Mouse (Mus musculus): Measurements from ENCODE around the gene Gm7075.
"Not testable (repeated sequence)": the region's sequence is repeated elsewhere in the genome, so short reads cannot be mapped to it uniquely, and the experiment has no call there.

The Gm7075 gene

GRCm38 (mm10) chr10:63422736-63422992 lies 1.1 kb upstream of the Gm7075 start:
- DNase-seq (ENCODE audit: extremely low spot score): no peak

DNA sequence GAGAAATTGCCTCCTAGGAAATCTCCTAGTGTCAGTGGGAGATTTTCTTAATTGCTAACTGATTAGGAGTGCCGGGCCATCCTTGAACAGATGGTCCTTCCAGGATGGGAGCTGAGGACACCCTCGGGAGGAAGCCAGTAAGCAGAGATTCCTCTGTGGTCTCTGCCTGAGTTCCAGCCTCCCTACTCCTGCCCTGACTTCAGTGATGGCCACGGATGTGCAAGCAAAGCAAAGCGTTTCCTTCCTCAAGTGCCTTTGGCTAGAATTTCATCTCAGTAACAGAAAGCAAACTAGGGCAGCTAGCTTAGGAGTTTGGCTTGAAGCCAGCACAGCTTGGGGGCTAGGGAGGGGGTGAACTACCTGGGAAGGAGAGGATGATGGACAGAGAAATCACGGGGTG lies 4.5 kb downstream of the Gm7075 start:
- no peak for DNase-seq (ENCODE audit: extremely low spot score)

- no peak for DNase-seq (ENCODE audit: extremely low spot score)
These were observed 5.7 kb downstream of the Gm7075 start for GRCm38 (mm10) chr10:63415850-63416249.

DNA sequence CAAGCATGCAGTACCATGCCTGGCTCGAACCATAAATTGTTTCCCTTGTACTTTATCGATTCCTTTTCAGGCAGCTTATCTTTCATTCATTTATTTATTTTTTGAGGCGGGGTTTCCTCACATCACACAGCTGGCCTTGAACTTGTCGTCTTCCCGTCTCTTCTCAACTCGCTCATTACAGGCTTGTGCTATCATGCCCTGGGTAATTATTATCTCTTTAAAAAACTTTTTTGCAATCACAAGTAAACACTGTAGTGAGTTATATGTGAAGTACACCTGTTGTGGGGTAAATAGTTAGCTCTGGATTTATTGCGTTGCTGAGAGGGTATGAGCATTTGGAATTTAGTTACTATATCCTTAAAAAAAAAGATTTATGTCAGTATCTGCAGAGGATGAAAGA lies 6.3 kb downstream of the Gm7075 start:
- no peak for DNase-seq (ENCODE audit: extremely low spot score)

DNA sequence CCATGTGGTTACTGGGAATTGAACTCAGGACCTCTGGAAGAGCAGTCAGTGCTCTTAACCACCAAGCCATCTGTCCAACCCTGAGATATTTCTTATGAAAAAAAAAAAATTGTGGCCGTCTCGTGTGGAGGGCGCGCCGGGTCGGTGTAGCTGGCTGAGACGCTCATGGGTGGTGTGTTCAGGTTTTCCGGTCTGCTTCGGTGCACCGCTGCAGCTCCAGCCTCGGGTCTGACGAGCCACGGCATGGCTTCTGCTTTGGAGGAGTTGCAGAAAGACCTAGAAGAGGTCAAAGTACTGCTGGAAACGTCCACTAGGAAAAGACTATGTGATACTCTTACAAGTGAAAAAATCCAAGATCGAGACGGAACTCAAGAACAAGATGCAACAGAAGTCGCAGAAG lies 8.8 kb downstream of the Gm7075 start:
- DNase-seq (ENCODE audit: extremely low spot score): no peak

DNA sequence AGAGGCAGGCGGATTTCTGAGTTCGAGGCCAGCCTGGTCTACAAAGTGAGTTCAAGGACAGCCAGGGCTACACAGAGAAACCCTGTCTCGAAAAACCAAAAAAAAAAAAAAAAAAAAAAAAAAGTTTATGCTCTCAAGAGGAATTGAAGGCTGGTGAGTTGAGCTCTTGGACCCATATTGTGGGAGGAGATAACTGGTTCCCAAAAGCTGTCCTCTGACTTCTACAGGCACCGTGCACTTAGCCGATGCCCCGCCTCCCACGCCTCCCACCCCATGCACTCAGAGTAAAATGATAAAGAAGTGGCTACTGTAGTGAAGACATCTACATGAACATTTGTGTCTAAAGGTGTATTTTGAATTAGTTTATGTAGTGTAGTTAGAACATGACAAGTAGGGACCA lies 9.9 kb downstream of the Gm7075 start:
- DNase-seq (ENCODE audit: extremely low spot score): not testable (repeated sequence)

DNA sequence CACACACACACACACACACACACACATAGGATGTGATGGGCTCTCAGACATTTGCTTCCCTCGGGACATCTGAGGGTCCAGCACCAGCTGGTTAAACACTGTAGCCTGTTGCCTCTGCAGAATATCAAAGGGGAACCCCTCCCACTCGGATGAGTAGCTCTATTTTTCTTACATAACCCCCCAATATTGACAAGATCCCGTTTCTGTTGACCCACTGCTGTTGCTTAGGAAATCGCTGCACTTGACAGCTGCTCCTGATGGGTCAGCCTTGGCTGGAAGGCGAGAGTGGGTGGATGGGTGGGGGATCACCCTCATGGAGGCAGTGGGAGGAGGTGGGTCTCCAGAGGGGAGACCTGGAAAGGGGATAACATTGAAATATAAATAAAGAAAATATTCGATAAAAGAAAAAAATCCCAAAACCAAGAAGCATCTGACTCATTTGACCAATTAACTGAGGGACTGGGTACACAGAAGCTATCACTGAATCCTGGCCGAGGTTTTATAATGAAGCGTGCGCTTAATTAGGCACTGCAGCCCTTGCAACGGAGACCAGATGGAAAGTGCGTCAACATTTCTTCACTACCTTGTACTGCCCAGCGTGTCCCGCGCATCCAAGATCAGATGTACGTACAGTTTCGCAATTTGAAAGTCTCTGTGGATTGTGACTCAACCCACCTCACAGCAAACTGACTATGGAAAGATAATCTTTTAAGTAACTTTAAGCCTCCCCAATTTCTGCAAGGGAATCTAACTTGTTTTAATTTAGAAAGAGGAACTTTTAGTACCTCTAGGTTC lies 11.2 kb downstream of the Gm7075 start:
- DNase-seq (ENCODE audit: extremely low spot score): no peak

DNA sequence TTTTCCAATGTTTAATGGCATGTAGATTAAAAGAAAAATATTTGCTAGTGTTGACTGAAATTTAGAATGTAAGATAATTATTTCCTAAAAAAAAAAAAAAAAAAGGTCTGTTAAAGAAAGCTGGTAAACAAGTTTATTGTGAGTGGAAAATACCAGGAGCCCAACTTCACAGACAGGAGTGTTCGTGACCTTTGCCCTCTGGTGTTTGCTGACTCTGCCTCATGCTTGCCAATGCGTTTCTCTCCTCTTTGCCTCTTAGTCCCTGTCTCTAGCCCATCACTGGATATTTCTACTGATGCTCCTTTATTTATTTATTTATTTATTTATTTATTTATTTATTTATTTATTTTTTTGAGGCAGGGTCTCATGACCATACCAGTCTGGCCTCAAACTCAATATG lies 18.0 kb downstream of the Gm7075 start:
- DNase-seq (ENCODE audit: extremely low spot score): no peak

DNA sequence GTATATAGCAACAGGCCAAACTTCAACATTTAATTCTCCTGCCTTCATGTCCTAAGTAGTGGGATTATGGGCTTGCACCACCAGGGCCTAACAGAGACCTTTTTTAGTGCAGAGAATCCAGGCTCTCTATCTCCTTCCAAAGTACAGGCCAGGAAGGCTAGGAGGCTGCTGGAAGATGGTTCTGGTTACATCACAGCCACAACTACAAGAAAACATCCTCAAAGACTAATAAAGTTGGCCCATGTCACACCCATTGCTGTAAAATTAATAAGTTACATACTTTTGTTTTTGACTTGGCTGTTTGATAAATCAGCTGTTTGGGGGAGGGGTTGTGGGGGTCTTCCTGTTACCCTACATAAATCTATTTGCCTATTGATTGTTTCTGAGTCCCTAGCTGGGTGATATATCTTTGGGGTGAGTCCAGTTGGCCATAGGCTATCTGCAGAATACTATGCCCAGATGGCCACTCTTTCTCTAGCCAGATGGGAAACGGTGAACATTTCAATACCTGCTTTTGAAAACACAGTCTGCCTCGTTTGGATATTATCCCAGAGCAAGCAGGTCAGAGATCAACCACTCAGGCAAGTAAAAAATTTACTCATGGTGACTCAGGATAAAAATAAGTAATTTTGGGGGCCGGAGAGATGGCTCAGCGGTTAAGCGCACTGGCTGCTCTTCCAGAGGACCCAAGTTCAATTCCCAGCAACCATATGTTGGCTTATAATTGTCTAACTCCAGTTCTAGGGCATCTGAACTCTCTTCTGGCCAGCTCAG lies 18.7 kb downstream of the Gm7075 start:
- no peak for DNase-seq (ENCODE audit: extremely low spot score)

GRCm38 (mm10) chr10:63396963-63397362 lies 24.6 kb downstream of the Gm7075 start:
- DNase-seq (ENCODE audit: extremely low spot score): no peak

DNA sequence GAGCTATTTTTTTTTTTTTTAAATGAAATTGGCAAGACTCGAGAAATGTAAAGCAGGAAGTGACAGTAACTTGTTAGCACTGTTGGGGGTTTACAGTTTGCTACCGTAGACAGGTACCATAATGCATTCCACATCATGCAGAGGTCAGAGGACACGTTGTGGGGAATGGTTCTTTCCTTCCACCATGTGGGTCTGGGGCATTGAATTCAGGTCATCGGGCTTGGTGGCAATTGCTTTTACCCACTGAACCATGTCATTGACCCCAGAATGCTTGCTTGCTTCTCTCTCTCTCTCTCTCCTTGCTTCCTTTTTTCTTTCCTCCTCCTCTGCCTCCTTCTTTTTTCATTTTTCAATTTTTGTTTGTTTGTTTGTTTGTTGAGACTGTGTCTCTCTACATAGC lies 32.6 kb downstream of the Gm7075 start:
- DNase-seq (ENCODE audit: extremely low spot score): no peak

DNA sequence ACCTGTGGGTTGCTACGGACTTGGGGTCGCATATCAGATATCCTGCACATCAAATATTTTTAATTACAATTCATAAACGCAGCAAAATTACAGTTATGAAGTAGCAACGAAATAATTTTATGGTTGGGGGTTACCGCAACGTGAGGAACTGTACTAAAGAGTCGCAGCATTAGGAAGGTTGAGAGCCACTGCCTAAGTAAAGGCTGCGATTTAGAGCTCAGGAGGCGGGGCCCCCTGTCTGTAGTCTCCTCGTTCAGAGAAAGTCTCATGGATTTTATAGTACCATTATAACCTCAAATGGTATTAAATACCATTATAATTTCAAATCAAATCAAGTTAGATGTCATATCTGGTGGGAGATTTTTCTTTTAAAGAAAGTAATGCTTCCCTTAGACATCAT lies 34.6 kb downstream of the Gm7075 start:
- DNase-seq (ENCODE audit: extremely low spot score): no peak

DNA sequence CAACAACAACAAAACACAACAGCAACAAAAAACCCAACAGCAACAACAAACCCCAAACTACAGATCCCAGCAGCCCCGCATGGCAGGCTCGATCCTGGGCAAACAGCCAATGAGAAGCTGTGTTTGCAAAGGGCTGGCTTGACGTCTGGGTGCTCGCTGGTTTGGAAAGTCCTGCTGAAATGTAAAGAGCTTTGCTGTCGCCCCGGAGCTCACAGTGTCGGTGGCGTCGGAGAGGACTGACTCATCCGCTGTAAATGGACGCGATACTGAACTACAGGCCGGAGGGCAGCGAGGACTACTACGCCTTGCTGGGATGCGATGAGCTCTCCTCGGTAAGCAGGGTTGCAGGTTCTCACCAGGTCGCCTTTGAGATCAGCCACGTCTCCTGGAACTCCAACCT lies 35.1 kb downstream of the Gm7075 start:
- peak; percentile 70 for DNase-seq (ENCODE audit: extremely low spot score)

DNA sequence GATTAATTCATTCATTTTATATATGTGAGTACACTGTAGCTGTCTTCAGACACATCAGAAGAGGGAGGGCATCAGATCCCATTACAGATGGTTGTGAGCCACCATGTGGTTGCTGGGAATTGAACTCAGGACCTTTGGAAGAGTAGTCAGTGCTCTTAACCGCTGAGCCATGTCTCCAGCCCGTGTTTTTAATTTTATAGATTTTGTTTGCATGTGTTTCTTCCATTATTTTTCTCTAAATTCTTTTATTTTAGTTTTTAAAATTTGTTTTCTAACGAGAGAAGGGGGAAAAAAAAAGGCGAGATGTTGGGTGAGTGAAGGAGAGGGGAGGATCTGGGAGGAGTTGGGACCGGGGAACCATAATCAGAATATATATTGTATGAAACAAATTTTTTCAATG lies 35.7 kb downstream of the Gm7075 start:
- not testable (repeated sequence) for DNase-seq (ENCODE audit: extremely low spot score)

- DNase-seq (ENCODE audit: extremely low spot score): peak; percentile 89
These were observed 39.0 kb downstream of the Gm7075 start, which contains the start of gene Dnajc12 for GRCm38 (mm10) chr10:63382372-63383279. Dnajc12 (plus strand) TSS chr10:63382443.

GRCm38 (mm10) chr10:63381498-63382280 lies 39.9 kb downstream of the Gm7075 start, which contains the start of gene Sirt1:
Sirt1 (minus strand) TSS chr10:63381704.
- DNase-seq (ENCODE audit: extremely low spot score): no peak

- no peak for DNase-seq (ENCODE audit: extremely low spot score)
These were observed 42.5 kb downstream of the Gm7075 start for GRCm38 (mm10) chr10:63378948-63379680.

- peak; percentile 41 for DNase-seq (ENCODE audit: extremely low spot score)
These were observed 44.1 kb downstream of the Gm7075 start for GRCm38 (mm10) chr10:63377468-63377867.

GRCm38 (mm10) chr10:63376303-63376702 lies 45.3 kb downstream of the Gm7075 start:
- DNase-seq (ENCODE audit: extremely low spot score): no peak

All from embryo, embryonic 9.5 days (tissue).